Mouse (Mus musculus) stomach, postnatal 0 days (tissue): ENCODE measurements around the gene Mas1.

Experiments
- CTCF ChIP-seq: IDR thresholded peaks from 2 replicates; pipeline ENCODE4 v1.5.1; 2016; ENCODE audit warnings: antibody characterized with exemption, low read depth, mild to moderate bottlenecking, moderate library complexity
- EP300 ChIP-seq: optimal IDR thresholded peaks from 2 replicates; pipeline ENCODE3; 2016; ENCODE audit warnings: antibody characterized with exemption

DNA sequence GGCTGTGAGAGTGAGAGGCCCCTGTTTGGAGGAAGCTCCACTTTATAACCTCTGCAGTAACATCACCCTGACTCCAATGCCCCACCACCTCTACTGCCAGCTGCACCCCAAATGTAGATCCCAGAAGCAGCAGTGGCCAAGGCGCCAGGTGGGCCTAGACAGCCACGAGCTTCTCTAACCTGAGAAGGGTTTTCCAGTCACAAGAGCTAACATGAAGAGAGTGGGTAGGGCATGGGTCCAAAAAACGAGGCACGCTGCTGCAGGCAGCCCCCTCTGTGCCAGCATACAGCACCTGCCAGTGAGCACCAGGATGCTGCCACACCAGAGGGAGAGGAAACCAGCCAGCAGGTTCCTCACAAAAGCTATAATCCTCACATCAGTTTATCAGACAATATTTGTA is 23.1 kb upstream of the Mas1 start:
- TF ChIP-seq CTCF: no peak
- TF ChIP-seq EP300: no peak
